Mouse (Mus musculus): Measurements from ENCODE around the gene Cox14.
"Not testable (repeated sequence)": the region's sequence is repeated elsewhere in the genome, so short reads cannot be mapped to it uniquely, and the experiment has no call there.

Cox14 gene

DNA sequence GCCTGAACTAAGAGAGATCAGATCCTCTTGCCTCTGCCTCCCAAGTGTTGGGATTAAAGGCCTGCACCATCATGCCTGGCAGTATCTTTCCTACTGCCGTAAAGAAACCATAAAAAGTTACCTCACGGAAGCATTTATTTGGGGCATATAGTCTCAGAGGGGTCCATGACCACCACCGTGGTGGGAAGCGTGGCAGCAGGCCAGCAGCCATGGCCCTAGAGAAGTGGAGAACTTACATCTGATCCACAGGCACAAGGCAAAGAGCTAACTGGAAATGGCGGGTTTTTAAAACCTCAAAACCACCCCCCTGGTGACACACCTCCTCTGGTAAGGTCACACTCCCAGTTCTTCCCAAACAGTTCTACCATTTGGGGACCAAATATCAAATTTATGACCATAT lies 2.8 kb downstream of the Cox14 start:
- DNase-seq: no peak

DNA sequence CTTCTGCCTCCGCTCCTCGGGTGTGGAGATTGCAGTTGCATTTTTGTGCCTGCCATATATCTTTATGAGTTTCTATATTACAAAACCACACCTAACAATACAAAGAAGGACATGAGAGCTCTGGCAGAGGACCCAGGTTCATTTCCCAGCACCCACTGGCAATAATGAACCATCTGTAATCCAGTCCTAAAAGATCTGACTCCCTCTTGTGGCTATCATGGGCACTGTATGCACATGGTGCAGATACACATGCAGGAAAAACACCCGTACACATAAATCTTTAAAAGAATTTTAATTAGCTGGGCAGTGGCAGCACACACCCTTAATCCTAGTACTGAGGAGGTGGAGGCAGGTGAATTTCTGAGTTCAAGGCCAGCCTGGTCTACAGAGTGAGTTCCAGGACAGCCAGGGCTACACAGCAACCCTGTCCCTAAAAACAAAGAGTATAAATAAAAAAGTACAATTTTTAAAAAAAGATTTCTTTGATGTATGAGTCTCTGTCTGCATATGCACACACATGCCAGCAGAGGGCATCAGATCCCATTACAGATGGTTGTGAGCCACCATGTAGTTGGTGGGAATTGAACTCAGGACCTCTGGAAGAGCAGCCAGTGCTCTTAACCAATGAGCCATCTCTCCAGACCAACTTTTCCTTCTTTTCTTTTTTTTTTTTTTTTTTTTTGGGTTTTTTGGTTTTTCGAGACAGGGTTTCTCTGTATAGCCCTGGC lies 3.8 kb downstream of the Cox14 start:
- no peak for DNase-seq

DNA sequence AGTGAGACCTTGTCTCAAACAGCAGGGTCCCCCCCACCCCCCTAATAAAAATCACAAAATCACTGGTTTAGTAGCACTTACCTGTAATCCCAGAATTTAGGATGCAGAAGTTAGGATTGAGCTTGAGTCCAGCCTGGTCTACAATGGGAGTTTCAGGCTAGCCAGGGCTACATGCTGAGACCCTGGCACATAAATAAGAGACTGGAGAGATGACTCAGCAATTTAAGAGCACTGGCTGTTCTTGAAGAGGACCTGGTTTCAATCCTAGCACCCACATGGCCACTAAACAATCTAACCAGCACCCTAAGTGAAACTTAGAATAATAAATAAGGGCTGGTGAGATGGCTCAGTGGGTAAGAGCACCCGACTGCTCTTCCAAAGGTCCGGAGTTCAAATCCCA lies 5.7 kb downstream of the Cox14 start:
- no peak for DNase-seq

DNA sequence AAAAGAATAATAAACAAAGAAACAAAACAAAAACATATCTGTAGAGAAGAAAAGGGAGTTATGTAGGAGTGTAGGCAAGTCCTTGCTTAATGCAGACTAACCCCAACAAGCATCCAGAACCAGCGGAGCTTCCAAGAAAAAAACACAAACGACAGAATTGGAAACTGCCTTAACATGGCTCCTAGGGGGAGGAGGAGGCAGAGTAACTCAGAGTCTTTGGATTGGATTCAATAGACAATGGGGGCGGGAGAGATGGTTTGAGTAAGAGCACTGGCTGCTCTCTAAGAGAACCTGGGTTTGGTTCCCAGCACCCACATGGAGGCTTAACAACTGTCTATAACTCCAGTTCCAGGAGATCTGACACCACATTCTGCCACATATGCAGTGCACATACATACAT lies 6.3 kb downstream of the Cox14 start:
- no peak for DNase-seq

DNA sequence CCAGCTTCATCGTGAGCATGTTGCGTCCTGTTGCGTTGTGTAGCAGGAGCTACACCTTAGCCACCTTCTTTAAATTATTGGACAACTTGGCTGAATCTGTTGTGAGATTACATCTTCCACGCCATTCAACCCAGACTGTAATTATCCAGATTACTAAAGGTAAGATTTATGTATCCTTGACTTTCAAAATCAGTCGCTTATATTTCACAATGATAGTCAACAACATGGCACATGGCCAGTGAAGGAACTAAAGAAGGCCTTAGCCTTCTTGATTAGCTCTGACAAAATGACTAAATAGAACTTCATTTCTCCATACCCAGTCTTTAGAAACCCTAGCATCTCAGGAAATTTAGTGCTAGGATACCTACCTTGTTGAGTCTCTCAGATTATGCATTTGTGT lies 7.8 kb downstream of the Cox14 start:
- no peak for DNase-seq

DNA sequence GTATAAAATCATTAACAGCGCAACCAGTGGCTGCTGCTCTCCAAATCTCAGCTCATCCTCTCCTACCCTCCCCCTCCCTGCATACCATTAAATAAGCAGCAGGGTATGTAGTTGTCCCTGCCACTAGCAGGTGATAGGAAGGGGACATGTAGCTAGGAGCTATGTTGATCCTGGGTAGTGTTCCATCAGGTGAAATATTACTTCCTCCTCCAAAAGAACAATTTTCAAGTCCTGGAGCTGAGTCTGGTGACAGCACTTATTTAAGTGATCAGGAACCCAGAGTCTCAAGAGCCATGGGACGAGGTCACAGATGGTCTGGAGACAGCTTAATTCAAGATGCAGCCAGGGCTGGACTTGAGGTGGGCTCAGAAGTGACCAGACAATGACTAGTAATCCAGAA lies 10.2 kb downstream of the Cox14 start:
- DNase-seq: peak; percentile 98 to 100

DNA sequence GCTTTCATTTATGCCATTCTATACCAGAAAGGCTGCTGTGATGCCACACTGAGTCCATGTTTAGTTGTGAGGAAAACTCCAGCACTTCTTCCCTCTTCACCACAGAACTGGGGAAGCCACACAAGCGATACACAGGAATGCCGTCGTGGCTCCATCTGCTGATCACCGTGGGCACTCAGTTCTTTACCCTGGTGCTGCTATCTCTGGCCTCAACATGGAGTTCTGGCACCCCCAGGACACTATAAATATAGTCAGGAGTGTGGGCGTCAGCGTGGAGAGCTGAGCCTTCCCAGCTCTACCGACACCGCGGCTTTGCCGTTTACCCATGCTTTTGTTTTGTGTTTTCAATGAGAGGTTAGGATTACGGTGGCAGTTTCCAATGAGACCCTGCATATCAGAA lies 11.3 kb downstream of the Cox14 start:
- no peak for DNase-seq

DNA sequence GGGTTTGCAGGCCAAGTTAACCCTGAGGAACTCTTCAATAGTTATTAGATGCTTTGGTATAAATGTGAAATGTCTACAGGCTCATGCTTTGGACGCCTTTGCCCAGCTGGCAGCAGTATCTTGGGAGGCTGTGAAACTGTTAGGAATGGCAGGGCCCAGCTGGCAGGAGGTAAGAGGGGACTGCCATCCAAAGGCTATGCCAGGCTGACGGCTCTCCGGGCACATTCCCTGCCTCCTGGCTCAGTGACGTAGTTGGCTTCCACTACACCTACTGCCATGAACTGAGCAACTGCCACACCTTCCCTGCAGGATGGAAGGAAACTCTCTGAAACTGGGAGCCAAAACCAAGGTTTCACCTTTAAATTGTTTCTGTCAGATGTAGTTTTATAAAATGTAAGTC lies 14.8 kb downstream of the Cox14 start:
- no peak for DNase-seq

DNA sequence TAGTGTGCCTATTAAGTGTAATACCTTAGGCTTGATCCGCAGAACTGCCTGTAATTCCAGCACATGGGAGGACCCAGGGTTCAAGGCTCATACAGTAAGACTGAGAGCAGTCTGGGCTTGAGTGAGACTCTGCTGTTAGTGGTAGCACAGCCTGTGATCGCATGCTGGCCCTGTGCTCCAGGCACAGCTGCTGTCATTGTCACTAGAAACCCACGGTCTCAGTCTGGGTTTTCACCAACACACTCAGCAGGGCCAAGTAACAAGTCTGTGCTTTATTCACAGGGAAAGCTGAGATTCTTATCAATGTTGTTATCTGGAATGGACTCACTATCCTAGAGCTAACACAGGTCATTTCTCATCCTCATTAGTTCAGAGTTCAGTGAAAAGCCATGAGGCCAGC lies 28.8 kb downstream of the Cox14 start:
- no peak for DNase-seq

DNA sequence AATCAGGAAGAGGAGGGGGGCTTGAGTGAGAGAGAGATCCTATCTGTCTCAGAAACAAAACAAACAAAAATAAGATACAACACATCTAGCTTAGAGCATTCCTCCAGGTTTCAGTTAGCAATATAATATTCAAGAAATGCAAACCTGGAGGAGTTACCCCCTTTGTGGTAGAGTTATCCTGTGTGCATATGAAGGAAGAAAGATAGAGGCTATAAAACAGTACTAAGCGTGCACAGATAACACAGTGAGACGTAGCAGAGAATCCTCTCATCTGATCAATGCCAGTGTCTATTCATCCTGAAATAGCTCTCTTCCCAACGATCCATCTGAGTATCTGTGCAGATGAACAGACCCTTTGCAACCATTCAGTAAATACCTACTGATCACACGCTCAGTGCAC lies 42.0 kb downstream of the Cox14 start:
- no peak for DNase-seq

DNA sequence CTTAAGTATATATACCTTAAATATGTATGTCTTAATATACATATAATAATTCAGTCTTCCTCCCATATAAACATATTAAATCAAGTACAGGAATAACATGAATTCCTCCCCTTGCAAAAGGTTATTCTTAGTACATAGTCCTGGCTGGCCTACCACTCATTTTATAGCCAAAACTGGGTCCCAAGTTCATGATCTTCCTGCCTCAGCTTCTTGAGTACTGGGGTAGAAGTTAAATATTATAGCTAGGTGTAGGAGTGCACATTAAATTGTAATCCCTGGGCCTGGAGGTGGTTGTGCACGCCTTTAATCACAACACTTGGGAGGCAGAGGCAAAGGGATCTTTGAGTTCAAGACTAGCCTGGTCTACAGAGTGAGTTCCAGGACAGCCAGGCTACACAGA lies 43.3 kb downstream of the Cox14 start:
- DNase-seq: no peak

DNA sequence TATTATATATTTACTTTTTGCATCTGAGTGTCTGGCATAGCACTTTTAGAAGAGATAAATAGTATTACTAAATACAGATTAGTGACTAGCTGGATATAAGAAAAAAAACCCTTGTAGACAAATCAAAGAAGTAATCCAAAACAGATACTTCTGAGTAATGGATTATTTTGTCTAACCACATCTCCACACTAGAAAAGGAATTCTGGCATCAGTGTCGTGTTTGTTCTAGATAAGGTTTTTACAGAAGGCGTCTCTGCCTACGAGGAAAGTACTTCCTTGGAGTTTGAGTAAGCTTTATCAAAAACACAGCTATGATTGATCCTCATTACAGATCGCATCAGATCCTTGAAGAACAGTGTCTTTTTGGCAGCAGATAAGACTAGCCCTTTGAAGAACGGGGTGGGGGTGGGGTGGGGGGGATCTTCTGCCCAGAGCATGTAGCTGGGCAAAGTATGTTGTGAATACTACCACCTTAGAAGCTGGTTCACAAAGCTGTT lies 45.6 kb downstream of the Cox14 start:
- DNase-seq: no peak

DNA sequence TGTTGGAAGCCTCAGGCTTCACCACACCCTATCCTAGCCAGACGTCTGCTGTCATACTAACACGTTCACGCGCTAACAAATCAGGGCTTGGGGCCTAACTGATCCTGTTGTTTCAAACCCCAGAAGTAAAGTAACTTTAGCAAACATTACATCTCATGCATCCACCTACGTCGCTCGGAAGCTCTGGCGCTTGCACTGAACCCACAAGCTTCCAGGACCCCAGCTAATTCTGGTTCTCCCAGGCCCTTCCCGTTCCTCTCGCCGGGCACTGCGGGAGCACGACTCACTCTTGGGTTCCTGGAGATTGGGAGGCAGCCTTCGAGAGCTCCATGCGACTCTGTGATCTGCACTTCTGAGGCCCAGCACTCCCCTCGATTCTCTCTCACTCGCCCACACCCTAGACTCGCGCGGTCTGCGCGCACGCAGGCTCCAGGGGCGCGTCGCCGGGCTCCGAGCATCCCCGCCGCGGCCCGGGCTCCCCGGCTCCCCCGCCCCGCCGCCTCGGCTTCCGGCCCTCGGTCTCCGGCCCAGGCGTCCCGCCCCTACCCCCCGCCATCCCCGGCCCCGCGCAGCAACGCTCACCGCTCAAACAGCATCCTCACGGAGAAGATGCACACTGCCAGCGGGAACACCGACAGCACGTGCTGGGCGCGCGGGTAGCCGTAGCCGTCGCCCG lies 46.3 kb downstream of the Cox14 start:
- DNase-seq: peak in 1 of 2 experiments; percentile 33

DNA sequence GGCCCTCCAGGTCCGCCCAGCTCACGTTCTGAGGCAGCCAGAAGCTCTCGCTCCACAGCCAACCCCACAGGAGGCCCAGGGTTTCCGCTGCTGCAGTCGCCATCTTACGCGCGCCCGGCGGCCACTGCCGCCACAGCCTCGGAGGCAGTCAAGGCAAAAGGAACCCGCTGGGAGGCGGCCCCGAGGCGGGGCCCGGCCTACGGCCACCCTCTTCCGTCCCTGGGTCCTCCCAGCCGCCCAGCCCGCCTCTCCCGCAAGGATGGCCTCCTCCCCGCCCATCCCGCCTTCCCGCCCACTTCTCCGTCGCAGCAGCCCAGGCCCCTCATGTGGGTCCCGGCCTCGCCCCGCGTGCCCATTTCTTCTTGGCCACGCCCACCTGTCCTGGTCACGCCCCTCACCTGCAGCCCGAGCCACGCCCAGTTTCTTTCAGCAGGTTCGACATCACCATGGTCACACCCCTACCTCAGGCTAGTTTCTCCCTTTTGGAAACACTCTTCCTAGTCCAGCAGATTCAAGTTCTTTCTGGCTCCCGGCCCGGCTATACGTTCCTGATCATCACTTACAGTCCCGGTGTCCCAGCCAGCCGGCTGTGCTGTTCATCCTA lies 47.0 kb downstream of the Cox14 start:
- peak; percentile 94 to 96 for DNase-seq

DNA sequence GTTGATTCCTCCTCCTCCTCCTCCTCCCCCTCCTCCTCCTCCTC lies 47.3 kb downstream of the Cox14 start, which contains the start of gene Cers5:
Cers5 (minus strand) TSS at position 5 of the 44 bp plus-strand sequence.
- not testable (repeated sequence) for DNase-seq

DNA sequence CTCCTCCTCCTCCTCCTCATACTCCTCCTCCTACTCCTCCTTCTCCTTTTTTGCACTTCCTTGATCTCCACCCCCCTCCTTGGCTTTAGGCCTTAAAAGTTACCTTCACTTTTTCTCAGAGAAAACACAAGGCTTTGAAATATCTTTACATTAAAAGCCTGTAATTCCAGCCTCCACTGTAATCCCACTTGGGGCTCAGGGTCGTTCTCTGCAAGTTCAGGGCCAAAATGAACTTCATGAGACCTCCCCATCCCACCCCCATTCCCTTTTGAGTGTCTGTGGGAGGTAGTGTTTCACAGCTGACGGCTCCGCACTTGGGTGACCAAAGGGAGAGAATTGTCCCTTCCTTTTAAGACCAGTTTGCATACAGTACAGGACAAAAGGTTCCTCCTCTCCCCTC lies 47.5 kb downstream of the Cox14 start:
- DNase-seq: no peak

Measured in lung, adult 18-20 months (tissue).